In the genomic region with DNA sequence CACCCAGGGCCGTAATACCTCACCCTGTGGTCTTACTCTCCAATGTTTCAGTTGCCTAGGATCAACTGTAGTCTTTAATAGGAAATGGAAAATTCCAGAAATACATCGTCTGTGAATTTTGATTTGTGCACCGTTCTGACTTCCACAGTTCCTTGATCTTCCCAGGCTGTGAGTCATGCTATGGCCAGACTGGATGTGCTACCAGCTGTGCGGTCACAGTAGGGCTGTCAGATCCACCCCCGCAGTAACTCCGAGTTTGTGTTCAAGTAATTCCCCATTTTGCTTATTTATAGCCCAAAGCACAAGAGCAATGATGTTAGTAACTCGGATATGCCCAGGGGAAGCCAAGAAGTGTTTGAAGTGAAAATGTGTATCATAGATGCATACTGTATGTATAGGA, we compare ENCODE assay signal across 21 mouse cellular contexts.
DNase-seq lines count a peak whose midpoint lies in the region; ATAC-seq and TF ChIP-seq lines count a peak whose summit lies in the region.
"Had no signal": no experiment of that assay in that cellular context is flagged by ENCODE, and none has a peak within 500 bp of the region (broad histone marks: within the 10 kb centered on the region; RNA-seq: fewer than 3 reads in every experiment).

No protein-coding gene starts in this region.

- H3K4me2 ChIP-seq in heart, embryonic 12.5 days = no peak overlapping the region
- H3K4me2 ChIP-seq: embryonic facial prominence, embryonic 15.5 days; heart, embryonic 15.5 days; liver, embryonic 11.5 days had no signal

- no peak for ATAC-seq in heart, embryonic 12.5 days (ENCODE audit: insufficient number of reproducible peaks, low FRiP score)
- ATAC-seq: activated CD4-positive, CD25-positive, alpha-beta regulatory T cell, adult 4 months; hindbrain, embryonic 16.5 days; intestine, postnatal 0 days; midbrain, embryonic 16.5 days had no signal

- no peak overlapping the region for H3K9ac ChIP-seq in heart, embryonic 12.5 days
- H3K9ac ChIP-seq: embryonic facial prominence, embryonic 15.5 days; heart, embryonic 15.5 days had no signal

- TF ChIP-seq CTCF in thymus, adult 2 months (IDR thresholded peaks at IDR 0.05; ENCODE audit: borderline replicate concordance, control insufficient read depth, extremely low read depth, insufficient read depth, low read length, poor library complexity) = no peak

- H3K4me1 ChIP-seq in heart, embryonic 12.5 days (replicated peaks) = peaks cover 11% of the 10 kb centered on the region
- 0 out of 2 replicates have a peak, but pooled peaks cover 3% of the 10 kb centered on the region for H3K4me1 ChIP-seq in thymus, adult 2 months (replicated peaks; ENCODE audit: control insufficient read depth, insufficient read depth, low read length)

- H3K27ac ChIP-seq in heart, embryonic 12.5 days (ENCODE audit: poor library complexity, severe bottlenecking) = no peak overlapping the region
- H3K27ac ChIP-seq in thymus, adult 2 months (ENCODE audit: control insufficient read depth, insufficient read depth, low read length) = no peak overlapping the region
- H3K27ac ChIP-seq: embryonic facial prominence, embryonic 15.5 days; forebrain, embryonic 10.5 days; heart, adult 2 months; heart, embryonic 15.5 days had no signal

- peaks cover 7% of the 10 kb centered on the region; the same call in 1 of the 2 replicates for H3K9me3 ChIP-seq in heart, embryonic 12.5 days (replicated peaks)
- H3K9me3 ChIP-seq: embryonic facial prominence, embryonic 15.5 days; forebrain, embryonic 10.5 days; heart, embryonic 15.5 days had no signal

- intact Hi-C loops in heart, postnatal 10 days (cut with DNase I) = no loop called here

- 74% methylated on average over 7 of the region's 7 CpGs for WGBS in heart, embryonic 12.5 days
- WGBS in thymus, adult 2 months = 93% methylated on average over 7 of the region's 7 CpGs

- no peak for TF ChIP-seq POLR2A in thymus, adult 2 months (IDR thresholded peaks at IDR 0.05; ENCODE audit: control insufficient read depth, extremely low read depth, insufficient read depth, low read length, poor library complexity)

- no peaks in the 10 kb centered on the region for H3K36me3 ChIP-seq in heart, embryonic 12.5 days
- no peaks in the 10 kb centered on the region for H3K36me3 ChIP-seq in thymus, adult 2 months (ENCODE audit: control insufficient read depth, insufficient read depth, low read length)
- H3K36me3 ChIP-seq: embryonic facial prominence, embryonic 15.5 days; forebrain, embryonic 10.5 days; heart, embryonic 15.5 days had no signal

- peaks cover 20% of the 10 kb centered on the region for H3K27me3 ChIP-seq in heart, embryonic 12.5 days (replicated peaks)
- no peaks in the 10 kb centered on the region for H3K27me3 ChIP-seq in thymus, adult 2 months (ENCODE audit: control insufficient read depth, insufficient read depth, low read length)

- H3K4me3 ChIP-seq in heart, embryonic 12.5 days = no peak overlapping the region
- H3K4me3 ChIP-seq in thymus, adult 2 months (ENCODE audit: control insufficient read depth, insufficient read depth, low read length) = no peak overlapping the region
- H3K4me3 ChIP-seq: embryonic facial prominence, embryonic 15.5 days; forebrain, embryonic 10.5 days; heart, adult 2 months; heart, embryonic 15.5 days had no signal

- peak; percentile 58 for DNase-seq in cerebellum, adult 11-12 months
- DNase-seq in cerebellum, postnatal 14 days = no peak
- DNase-seq in heart, postnatal 10 days = peak; percentile 18 to 37
- DNase-seq in 3T3-L1 (ENCODE audit: low read depth, low spot score) (peak; percentile 92), NIH3T3 (ENCODE audit: low read depth) (peak; percentile 69)
- no peak for DNase-seq in thymus, adult 2 months
- no peak for DNase-seq in urinary bladder, postnatal 4 days (ENCODE audit: low spot score in 2 of 2)
- DNase-seq: gastrocnemius, postnatal 25 days; heart, adult 2 months; lung, adult 18-20 months; retina, postnatal 1 day; thymus, postnatal 14 days had no signal

Comparison
In these comparisons a context has a peak if more than half of its experiments do, and no peak if none do; other contexts are left out.
1. DNase-seq: peak in cerebellum, adult 11-12 months (single experiment), heart, postnatal 10 days (2 of 2), 3T3-L1 (single experiment) and NIH3T3 (single experiment); none in cerebellum, postnatal 14 days (0 of 2), thymus, adult 2 months (single experiment) and urinary bladder, postnatal 4 days (0 of 2).